Mouse (Mus musculus): Measurements from ENCODE around the gene Cldn20.

GRCm38 (mm10) chr17:3547725-3548124 is 15.4 kb downstream of the Cldn20 start:
- TF ChIP-seq USF1 (IDR thresholded peaks at IDR 0.05; ENCODE audit: low read depth) (no peak), MAX (IDR thresholded peaks at IDR 0.05; ENCODE audit: low read depth) (no peak), POLR2A (IDR thresholded peaks at IDR 0.05; ENCODE audit: insufficient read length, low read depth) (no peak), MYOG (IDR thresholded peaks at IDR 0.05; ENCODE audit: control insufficient read depth in 1 of 3, insufficient read depth in 1 of 3, insufficient read length in 2 of 3, low read depth in 2 of 3) (no peak), E2F4 (IDR thresholded peaks at IDR 0.05; ENCODE audit: insufficient read depth) (no peak), TCF3 (IDR thresholded peaks at IDR 0.05; ENCODE audit: insufficient read length, low read depth) (no peak)
